Mouse (Mus musculus) heart, adult 2 months (tissue): ENCODE data around the gene Cdk4.

ENCODE experiments used
- CTCF ChIP-seq: fragments of 200-600 bp; IDR thresholded peaks from 2 replicates; pipeline ENCODE4 v1.8.1; 2022; ENCODE audit warnings: antibody characterized with exemption, mild to moderate bottlenecking, moderate library complexity
- EP300 ChIP-seq: fragments of 200-500 bp; IDR thresholded peaks from 2 replicates; pipeline ENCODE4 v1.6.1; 2011; ENCODE audit warnings: low read depth, low read length, control low read depth; ENCODE audit not compliant: insufficient read depth

DNA sequence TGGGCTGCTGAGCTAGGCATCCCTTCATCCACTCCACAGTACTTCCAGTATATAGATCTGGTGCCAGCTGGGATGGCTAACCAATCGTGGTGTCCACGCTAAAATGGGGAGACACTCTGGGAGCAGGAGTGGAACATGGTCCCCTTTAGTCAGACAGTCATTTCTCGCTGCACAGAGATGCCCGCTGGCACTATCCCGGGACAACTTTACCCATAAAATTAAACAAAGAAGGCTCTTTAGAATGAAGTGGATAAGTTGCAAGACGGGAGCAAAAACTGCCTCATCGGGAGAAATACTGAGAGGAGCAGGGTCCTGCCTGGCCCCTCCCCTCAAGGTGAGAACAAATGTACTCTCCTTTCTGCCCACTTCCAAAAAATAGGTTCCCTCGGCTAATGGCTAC lies 4.6 kb upstream of the Cdk4 start:
- TF ChIP-seq EP300 (no peak), CTCF (no peak)
